Mouse (Mus musculus) forebrain, embryonic 11.5 days (tissue): ENCODE data around the gene H1fx. TPM values are rescaled to one million over a fixed set of nuclear protein-coding genes. Genes with fewer than 3 reads are reported as not detected.

Experiments used
- ATAC-seq: fragments of 200-750 bp; cut with Nextera tagmentation; replicated peaks from 2 replicates; pipeline ENCODE4 v1.8.0; 2017; ENCODE audit warnings: moderate TSS enrichment; ENCODE audit not compliant: low FRiP score
- DNase-seq: peaks from one replicate; pipeline ENCODE4 v3.0.0-alpha.2; 2017; ENCODE audit warnings: low spot score
- H3K27ac ChIP-seq: fragments of 300-500 bp; sonication (generic); 2 replicates; pipeline ENCODE4 v1.5.1; 2014; ENCODE audit warnings: low read depth, low read length
- H3K27me3 ChIP-seq: fragments of 300-500 bp; sonication (generic); 2 replicates; pipeline ENCODE4 v1.6.1; 2014; ENCODE audit warnings: mild to moderate bottlenecking, low read length, mixed read lengths; ENCODE audit not compliant: control insufficient read depth, insufficient read depth
- H3K36me3 ChIP-seq: fragments of 300-500 bp; sonication (generic); 2 replicates; pipeline ENCODE4 v1.6.1; 2014; ENCODE audit warnings: mild to moderate bottlenecking, low read length, moderate library complexity, mixed read lengths; ENCODE audit not compliant: control insufficient read depth, insufficient read depth
- H3K4me1 ChIP-seq: fragments of 300-500 bp; sonication (generic); replicated peaks from 2 replicates; pipeline ENCODE4 v1.6.1; 2014; ENCODE audit warnings: low read length, mixed read lengths; ENCODE audit not compliant: control insufficient read depth, insufficient read depth
- H3K4me2 ChIP-seq: fragments of 300-500 bp; sonication (generic); 2 replicates; pipeline ENCODE4 v1.6.1; 2014; ENCODE audit warnings: low read depth, mild to moderate bottlenecking, low read length, moderate library complexity, mixed read lengths; ENCODE audit not compliant: severe bottlenecking
- H3K4me3 ChIP-seq: fragments of 300-500 bp; sonication (generic); 2 replicates; pipeline ENCODE4 v1.5.1; 2014; ENCODE audit warnings: low read depth, low read length
- H3K9ac ChIP-seq: fragments of 300-500 bp; sonication (generic); 2 replicates; pipeline ENCODE4 v1.6.1; 2014; ENCODE audit warnings: low read length
- H3K9me3 ChIP-seq: fragments of 300-500 bp; sonication (generic); 2 replicates; pipeline ENCODE4 v1.6.1; 2016; ENCODE audit warnings: low read length, mixed read lengths; ENCODE audit not compliant: control insufficient read depth
- WGBS: fragments of 180-500 bp; shearing (Covaris S2); extraction: QIAGEN DNeasy Blood & Tissue Kit; methylation state at CpG from one replicate; pipeline ENCODE4 v1.1.7; 2014; 5-methylcytosine and 5-hydroxymethylcytosine counted together
- polyA plus RNA-seq: library from polyadenylated mRNA; unstranded; fragments of >200 nt; fragmentation: Nextera tagmentation; extraction: Ambion mirVana; gene quantifications from 2 replicates; pipeline ENCODE4 v1.2.1, GENCODE M21; 2014

H1fx gene
- 144 and 158 TPM in 2 replicates for polyA plus RNA-seq

GRCm38 (mm10) chr6:87981547-87982256 is at the start of gene H1fx:
Gene H1fx, minus strand, starts transcription at chr6:87981637.
- Histone ChIP-seq H3K9me3 (no peaks in the 10 kb centered on the region), H3K4me2 (peak within 1 kb of the TSS; percentile 75), H3K4me1 (peaks cover 11% of the 10 kb centered on the region; the same call in 1 of the 2 replicates), H3K36me3 (no peaks in the 10 kb centered on the region; the same call in 1 of the 2 replicates), H3K4me3 (peak within 1 kb of the TSS; percentile 100), H3K9ac (peak within 1 kb of the TSS; percentile 99), H3K27ac (peak within 1 kb of the TSS; percentile 94), H3K27me3 (no peaks in the 10 kb centered on the region)
- ATAC-seq (peak; percentile 86), DNase-seq (peak; percentile 93)
- WGBS, result under 1% methylated on average over 51 of the region's 55 CpGs

- H3K9ac ChIP-seq, result no peak overlapping the region
- no peak overlapping the region for H3K27ac ChIP-seq
- no peak overlapping the region for H3K4me2 ChIP-seq
- no peak overlapping the region for H3K4me3 ChIP-seq
- ATAC-seq (no peak), DNase-seq (no peak)
- no peaks in the 10 kb centered on the region for H3K4me1 ChIP-seq
- no peaks in the 10 kb centered on the region for H3K9me3 ChIP-seq
- 94% methylated on average over 2 of the region's 2 CpGs for WGBS
- H3K36me3 ChIP-seq, result no peaks in the 10 kb centered on the region
- H3K27me3 ChIP-seq, result no peaks in the 10 kb centered on the region
These were observed 49.0 kb upstream of the H1fx start for GRCm38 (mm10) chr6:88030432-88030831.

- no peak overlapping the region for H3K4me2 ChIP-seq
- WGBS, result 81% methylated on average over 5 of the region's 5 CpGs
- H3K9me3 ChIP-seq, result no peaks in the 10 kb centered on the region
- ATAC-seq, result no peak
- H3K9ac ChIP-seq, result no peak overlapping the region
- H3K4me3 ChIP-seq, result no peak overlapping the region
- H3K36me3 ChIP-seq, result no peaks in the 10 kb centered on the region
- no peak overlapping the region for H3K27ac ChIP-seq
- DNase-seq, result no peak
- no peaks in the 10 kb centered on the region for H3K4me1 ChIP-seq
- H3K27me3 ChIP-seq, result no peaks in the 10 kb centered on the region
These were observed 46.0 kb upstream of the H1fx start for GRCm38 (mm10) chr6:88027390-88027789.

GRCm38 (mm10) chr6:88023316-88023890 is 42.0 kb upstream of the H1fx start:
- Histone ChIP-seq H3K9ac (no peak overlapping the region), H3K4me1 (no peaks in the 10 kb centered on the region), H3K9me3 (no peaks in the 10 kb centered on the region), H3K27me3 (no peaks in the 10 kb centered on the region), H3K27ac (no peak overlapping the region), H3K4me2 (no peak overlapping the region), H3K36me3 (no peaks in the 10 kb centered on the region), H3K4me3 (no peak overlapping the region)
- WGBS, result 97% methylated on average over 10 of the region's 10 CpGs
- no peak for ATAC-seq
- no peak for DNase-seq

DNA sequence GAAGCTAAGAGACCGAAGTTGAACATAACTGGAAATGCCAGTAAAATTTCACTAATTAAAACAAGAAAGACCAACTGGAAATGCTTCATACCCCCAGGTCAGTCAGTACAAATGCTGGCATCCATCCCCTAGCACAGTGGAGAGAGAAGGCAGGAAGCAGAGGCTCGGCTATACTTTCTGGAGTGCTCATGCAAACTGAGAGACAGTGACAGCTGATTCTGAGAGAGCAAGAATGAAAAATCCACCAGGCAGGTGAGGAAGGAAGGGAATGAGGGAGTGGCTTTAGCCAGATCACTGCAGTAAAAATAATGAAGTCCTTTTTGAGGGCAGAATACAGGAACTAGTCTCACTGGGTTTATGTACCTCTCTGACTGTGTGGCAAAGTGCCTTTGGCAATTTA is 37.7 kb upstream of the H1fx start:
- H3K9ac ChIP-seq, result no peak overlapping the region
- DNase-seq (no peak), ATAC-seq (no peak)
- WGBS, result 84% methylated on average over 2 of the region's 2 CpGs
- H3K36me3 ChIP-seq, result no peaks in the 10 kb centered on the region
- H3K4me2 ChIP-seq, result no peak overlapping the region
- H3K4me3 ChIP-seq, result no peak overlapping the region
- H3K9me3 ChIP-seq, result no peaks in the 10 kb centered on the region
- no peaks in the 10 kb centered on the region for H3K4me1 ChIP-seq
- H3K27me3 ChIP-seq, result no peaks in the 10 kb centered on the region
- no peak overlapping the region for H3K27ac ChIP-seq

- 78% methylated on average over 4 of the region's 4 CpGs for WGBS
- Histone ChIP-seq H3K9me3 (no peaks in the 10 kb centered on the region), H3K4me2 (no peak overlapping the region), H3K4me1 (no peaks in the 10 kb centered on the region), H3K36me3 (no peaks in the 10 kb centered on the region; the same call in 1 of the 2 replicates), H3K27me3 (no peaks in the 10 kb centered on the region), H3K27ac (no peak overlapping the region), H3K4me3 (no peak overlapping the region), H3K9ac (no peak overlapping the region)
- DNase-seq (no peak), ATAC-seq (no peak)
These were observed 36.4 kb upstream of the H1fx start for GRCm38 (mm10) chr6:88017821-88018220.

- no peaks in the 10 kb centered on the region; the same call in 1 of the 2 replicates for H3K36me3 ChIP-seq
- H3K27ac ChIP-seq, result no peak overlapping the region
- WGBS, result 91% methylated on average over 2 of the region's 2 CpGs
- ATAC-seq (no peak), DNase-seq (no peak)
- no peak overlapping the region for H3K4me2 ChIP-seq
- H3K27me3 ChIP-seq, result no peaks in the 10 kb centered on the region
- no peak overlapping the region for H3K9ac ChIP-seq
- H3K4me3 ChIP-seq, result no peak overlapping the region
- no peaks in the 10 kb centered on the region for H3K9me3 ChIP-seq
- no peaks in the 10 kb centered on the region for H3K4me1 ChIP-seq
These were observed 34.4 kb upstream of the H1fx start for GRCm38 (mm10) chr6:88015797-88016196.

GRCm38 (mm10) chr6:88013456-88013855 is 32.0 kb upstream of the H1fx start:
- Histone ChIP-seq H3K9ac (no peak overlapping the region), H3K36me3 (no peaks in the 10 kb centered on the region; the same call in 1 of the 2 replicates), H3K9me3 (no peaks in the 10 kb centered on the region), H3K27me3 (no peaks in the 10 kb centered on the region), H3K4me2 (no peak overlapping the region), H3K4me3 (no peak overlapping the region), H3K4me1 (no peaks in the 10 kb centered on the region), H3K27ac (no peak overlapping the region)
- 85% methylated on average over 4 of the region's 4 CpGs for WGBS
- DNase-seq (no peak), ATAC-seq (no peak)

GRCm38 (mm10) chr6:88012601-88013000 is 31.2 kb upstream of the H1fx start:
- Histone ChIP-seq H3K4me3 (no peak overlapping the region), H3K27me3 (no peaks in the 10 kb centered on the region), H3K9ac (no peak overlapping the region), H3K36me3 (peaks cover 4% of the 10 kb centered on the region; the same call in 1 of the 2 replicates), H3K27ac (no peak overlapping the region), H3K9me3 (no peaks in the 10 kb centered on the region), H3K4me1 (no peaks in the 10 kb centered on the region), H3K4me2 (no peak overlapping the region)
- no peak for DNase-seq
- no peak for ATAC-seq
- 85% methylated on average over 2 of the region's 2 CpGs for WGBS
